Mouse (Mus musculus): ENCODE measurements around the gene Ubl3.

GRCm38 (mm10) chr5:148575163-148575562 is 22.6 kb upstream of the Ubl3 start:
- TF ChIP-seq CTCF (IDR thresholded peaks at IDR 0.05; ENCODE audit: low read depth, low read length) (no peak), TAL1 (conservative IDR thresholded peaks at IDR 0.05; ENCODE audit: low read depth, low read length) (no peak), GATA1 (IDR thresholded peaks at IDR 0.05; ENCODE audit: borderline replicate concordance, low read length) (no peak)
